Mouse (Mus musculus) erythroblast, embryonic 14.5 days (primary cell): ENCODE data around the gene Il4i1.

Source experiments
- GATA1 ChIP-seq: IDR thresholded peaks from 2 replicates; pipeline ENCODE4 v1.6.1; 2012; ENCODE audit warnings: low read length, inconsistent platforms, mixed read lengths
- TAL1 ChIP-seq: IDR thresholded peaks from 3 replicates; pipeline ENCODE4 v1.6.1; 2012; ENCODE audit warnings: low read length, inconsistent platforms, mixed read lengths

- TF ChIP-seq GATA1, result no peak
- no peak for TF ChIP-seq TAL1
These were observed 22.9 kb downstream of the Il4i1 start for GRCm38 (mm10) chr7:44839171-44839490.
